Mouse (Mus musculus): ENCODE measurements at regions not wholly inside any gene's neighbourhood (a gene's known extent, or its start where the extent isn't known, plus 50 kb on each side); places are given as distances from the start of the nearest gene placed in this dataset.

- TF ChIP-seq CHD2 (IDR thresholded peaks at IDR 0.05; ENCODE audit: low read depth, low read length) = no peak
- no peak for TF ChIP-seq HCFC1 (IDR thresholded peaks at IDR 0.05; ENCODE audit: borderline replicate concordance, insufficient read depth, low read length)
- TF ChIP-seq MAFK (IDR thresholded peaks at IDR 0.05; ENCODE audit: insufficient read depth, low read depth, low read length) = no peak
- TF ChIP-seq ZNF384 (IDR thresholded peaks at IDR 0.05; ENCODE audit: low read depth, low read length) = no peak
These were observed 149.4 kb upstream of the Mylip start for GRCm38 (mm10) chr13:45240009-45240653.

All from ES-E14 (cell line).